Mouse (Mus musculus) cerebellum, adult 2 months (tissue): ENCODE measurements at regions not wholly inside any gene's neighbourhood (a gene's known extent, or its start where the extent isn't known, plus 50 kb on each side); places are given as distances from the start of the nearest gene placed in this dataset.

Experiments
- CTCF ChIP-seq: fragments of 200-500 bp; IDR thresholded peaks from 2 replicates; pipeline ENCODE4 v1.5.1; 2011; ENCODE audit warnings: low read depth, mild to moderate bottlenecking, control low read depth, low read length, moderate library complexity, borderline replicate concordance; ENCODE audit not compliant: insufficient read depth
- POLR2A ChIP-seq: fragments of 200-500 bp; IDR thresholded peaks from 2 replicates; pipeline ENCODE4 v1.6.1; 2011; ENCODE audit warnings: low read length, control low read depth, borderline replicate concordance; ENCODE audit not compliant: insufficient read depth

DNA sequence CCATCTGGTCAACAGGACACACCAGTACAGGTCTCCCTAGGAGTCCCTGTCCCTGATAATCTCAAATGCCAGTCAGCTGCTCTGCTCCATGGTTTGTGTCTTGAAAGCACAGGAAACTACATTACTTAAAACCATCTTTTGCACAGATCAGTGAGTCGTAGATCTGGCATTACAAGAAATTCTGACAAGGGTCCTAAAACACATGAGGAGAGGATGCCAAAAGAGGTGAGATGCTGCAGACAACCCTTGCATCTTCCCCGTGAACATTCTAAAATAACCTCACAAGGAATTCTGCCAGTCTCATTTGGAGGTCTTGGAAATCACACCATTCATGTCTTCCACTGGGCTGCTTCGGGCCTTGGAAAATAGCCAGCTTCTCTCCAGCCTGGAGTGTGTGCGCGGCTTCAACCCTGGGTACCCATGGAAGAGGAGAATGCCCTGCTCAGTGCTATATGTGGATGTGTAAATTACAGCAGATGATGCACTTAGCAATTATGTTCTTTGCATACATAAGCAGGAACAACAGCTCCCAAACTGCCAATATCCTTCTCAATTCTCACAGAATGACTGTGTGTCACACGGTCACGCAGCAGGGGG lies 157.3 kb upstream of the Smarca2 start:
- TF ChIP-seq POLR2A: no peak
- TF ChIP-seq CTCF: no peak
